Mouse (Mus musculus) adrenal gland, postnatal 36 days (tissue): ENCODE data around the gene Sorbs2. TPM values are rescaled to one million over a fixed set of nuclear protein-coding genes. Genes with fewer than 3 reads are reported as not detected.
"Not testable (repeated sequence)": the region's sequence is repeated elsewhere in the genome, so short reads cannot be mapped to it uniquely, and the experiment has no call there.

Experiments used
- DNase-seq, 2 experiments: peaks; one replicate each; pipeline ENCODE4 v3.0.0; 2021; ENCODE audit warnings: mixed read lengths in 1 of 2
- total RNA-seq, 2 experiments: library from RNA; stranded (reverse); gene quantifications; 2 replicates each; pipeline ENCODE4 v1.2.3; 2021

Sorbs2 gene
- total RNA-seq, 2 experiments from 2014 or later = 117 to 150 TPM

DNA sequence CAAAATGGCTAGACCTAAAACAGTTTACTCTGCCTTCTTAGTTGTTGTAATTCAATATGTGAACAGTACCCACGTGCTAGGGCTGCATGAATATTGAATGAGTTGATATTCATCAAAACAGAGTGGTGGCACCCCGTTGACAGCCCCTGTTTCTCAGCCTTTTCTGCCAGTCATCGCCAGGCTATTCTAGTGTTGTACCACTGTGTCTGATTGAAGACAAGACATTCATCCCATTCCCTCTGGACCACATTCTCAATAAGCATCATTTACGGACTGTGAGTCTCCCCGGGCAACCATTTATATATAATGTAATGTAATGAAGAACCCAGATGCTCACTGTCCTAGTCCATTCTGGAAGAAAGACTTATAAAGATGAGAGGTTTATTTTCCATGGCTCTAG, 335.7 kb downstream of the Sorbs2 start:
- DNase-seq = no peak

DNA sequence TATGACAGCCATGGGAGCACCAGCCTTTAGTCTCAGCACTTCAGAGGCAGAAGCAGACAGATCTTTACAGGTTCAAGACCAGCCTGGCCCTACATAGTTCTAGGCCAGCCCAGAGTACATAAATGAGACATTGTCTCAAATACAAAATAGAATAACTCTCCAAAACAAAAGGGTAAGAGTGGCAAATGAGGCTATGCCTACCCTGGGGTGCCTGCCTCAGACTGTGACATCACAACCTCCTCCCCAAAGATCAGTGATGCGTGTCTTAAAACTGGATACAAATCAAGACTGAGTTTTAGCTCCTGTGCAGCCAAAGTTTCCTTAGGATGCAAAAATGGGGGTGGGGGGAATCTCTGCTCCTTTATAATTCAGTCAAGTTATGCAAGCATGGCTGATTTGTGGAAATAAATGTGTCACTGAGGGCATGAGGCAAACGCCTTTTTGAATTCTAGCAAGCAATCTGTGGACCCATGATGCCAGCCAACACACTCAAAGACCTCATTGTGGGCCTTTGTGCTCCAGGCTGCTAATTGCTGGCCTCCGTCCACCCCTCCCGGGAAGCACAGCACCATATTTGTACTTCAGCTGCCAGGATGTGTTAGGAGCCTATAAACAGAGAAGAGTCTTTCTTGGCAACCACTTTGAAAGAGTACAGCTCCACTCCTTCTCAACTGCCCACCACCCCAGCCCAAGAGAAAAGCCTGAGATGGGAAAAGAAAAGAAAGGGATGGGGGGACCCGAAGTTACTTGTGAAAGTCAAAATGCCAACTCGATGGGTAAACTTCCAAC, 336.7 kb downstream of the Sorbs2 start:
- DNase-seq = no peak

DNA sequence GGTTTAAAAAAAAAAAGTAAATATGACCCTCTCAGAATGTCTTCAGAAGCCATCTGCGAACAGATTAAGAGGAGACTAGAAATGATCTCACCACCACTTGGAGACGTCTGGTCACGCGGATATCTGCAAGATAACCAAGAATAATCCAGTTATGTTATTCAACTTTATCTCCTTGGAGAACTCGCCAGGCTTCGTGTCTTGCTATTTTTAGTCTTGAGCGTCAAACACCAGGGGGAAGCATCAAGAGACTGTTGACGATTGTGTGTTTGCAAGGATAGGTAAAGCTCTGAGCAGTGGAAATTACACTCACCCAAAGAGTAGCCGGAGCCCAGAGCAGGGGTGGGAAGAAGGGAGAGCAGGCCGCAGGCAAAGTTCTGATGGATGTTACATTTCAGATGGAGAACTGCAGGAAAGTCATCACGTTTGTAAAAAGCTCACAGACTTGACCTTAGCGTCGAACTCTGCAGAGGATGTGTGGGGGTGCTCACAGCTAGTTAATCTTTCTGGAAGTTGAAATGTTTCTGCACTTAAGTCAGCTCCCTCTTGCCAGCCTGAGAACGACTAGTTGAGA, 337.4 kb downstream of the Sorbs2 start:
- no peak for DNase-seq

DNA sequence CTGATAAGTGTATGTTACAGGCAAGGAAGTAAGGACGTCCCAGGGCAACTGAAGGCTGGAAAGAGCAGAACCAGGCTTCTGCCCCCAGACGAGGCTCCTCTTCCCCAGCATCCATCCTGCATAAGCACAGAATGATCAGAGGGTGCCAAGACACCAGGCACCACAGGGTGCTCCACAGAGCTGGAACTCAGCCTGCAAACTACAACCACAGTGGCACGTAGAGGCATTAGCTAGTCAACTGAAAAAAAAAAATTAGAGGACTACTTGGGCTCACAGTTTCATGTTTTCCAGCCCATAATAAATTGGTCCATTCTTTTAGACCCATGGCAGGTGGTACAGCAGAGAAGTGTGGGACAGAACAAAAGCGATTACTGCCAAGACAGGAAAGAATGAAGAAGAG, 338.3 kb downstream of the Sorbs2 start:
- no peak for DNase-seq

DNA sequence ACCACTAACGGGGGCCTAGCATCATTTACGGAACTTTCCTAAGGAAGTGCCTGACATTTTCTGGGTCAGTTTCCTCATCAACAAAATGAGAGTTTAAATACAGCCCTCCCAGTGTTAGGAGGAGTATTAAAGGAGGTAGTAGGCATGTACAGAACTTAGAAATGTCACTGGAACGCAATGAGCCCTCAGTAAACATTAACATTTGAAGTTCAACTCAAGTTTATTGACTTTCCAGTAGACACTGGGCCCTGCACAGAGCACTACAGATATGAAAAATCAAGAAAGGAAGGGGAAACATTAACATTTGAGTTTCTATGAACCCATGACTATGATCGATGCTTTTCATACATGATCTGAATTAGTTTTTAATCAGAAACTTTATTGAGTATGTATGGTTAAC, 347.5 kb downstream of the Sorbs2 start:
- DNase-seq = no peak

DNA sequence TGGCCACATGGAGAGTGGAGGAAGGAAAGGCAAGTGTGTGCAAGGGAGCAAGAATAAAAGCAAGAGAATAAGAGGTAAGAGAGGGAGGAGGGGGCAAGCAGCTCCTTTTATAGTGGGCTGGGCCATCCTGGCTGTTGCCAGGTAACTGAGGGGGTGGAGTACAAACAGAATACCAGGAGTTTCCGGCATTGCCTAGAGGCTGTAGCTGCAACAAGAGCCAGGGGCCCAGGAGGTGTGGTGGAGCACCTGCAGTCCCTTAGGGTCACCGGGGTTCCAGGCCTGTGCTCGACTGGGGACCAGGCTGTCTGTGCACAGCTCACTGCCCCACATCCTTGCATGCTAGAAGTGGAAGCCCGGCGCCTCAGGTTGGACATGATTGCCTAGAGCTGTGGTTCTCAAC, 350.1 kb downstream of the Sorbs2 start:
- DNase-seq = no peak

DNA sequence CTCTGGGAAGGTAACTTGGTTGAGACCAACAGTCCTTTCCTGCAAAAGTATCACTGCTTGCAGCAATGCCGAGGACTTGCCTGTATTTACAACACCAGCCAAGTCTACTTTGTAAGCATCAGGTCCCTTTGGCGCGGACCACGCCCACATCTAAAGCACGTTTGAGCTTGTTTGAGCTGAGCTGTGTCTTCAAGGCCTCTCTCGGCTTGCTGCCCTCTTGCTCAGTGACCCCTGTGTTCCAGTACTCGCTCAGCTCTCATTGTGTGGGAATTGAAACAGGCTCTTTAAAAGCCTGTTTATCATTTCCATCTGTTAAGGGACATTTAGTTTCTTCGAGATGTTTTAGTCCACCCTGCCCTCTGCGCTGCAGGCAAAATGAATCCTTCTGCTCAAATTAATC, 350.8 kb downstream of the Sorbs2 start:
- DNase-seq = no peak

DNA sequence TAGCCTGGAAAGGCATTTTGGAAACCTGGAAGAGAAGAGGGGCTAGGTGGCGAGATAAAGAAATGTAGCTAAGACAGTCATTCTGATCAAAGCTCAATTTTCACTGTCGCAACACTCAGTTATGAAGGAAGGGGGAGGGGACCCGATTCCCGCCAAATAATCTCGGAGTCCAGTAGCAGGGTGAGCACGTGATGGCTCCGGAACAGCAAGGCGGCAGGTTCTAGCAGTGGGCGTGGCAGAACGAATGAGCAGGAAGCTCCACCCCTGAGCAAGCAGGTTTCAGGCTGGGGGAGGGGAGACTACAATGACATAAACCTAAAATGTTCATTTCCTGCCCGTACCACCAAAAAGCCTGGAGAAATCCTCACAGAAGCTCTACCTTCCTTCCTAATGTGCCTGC, 364.0 kb downstream of the Sorbs2 start:
- not testable (repeated sequence) for DNase-seq

DNA sequence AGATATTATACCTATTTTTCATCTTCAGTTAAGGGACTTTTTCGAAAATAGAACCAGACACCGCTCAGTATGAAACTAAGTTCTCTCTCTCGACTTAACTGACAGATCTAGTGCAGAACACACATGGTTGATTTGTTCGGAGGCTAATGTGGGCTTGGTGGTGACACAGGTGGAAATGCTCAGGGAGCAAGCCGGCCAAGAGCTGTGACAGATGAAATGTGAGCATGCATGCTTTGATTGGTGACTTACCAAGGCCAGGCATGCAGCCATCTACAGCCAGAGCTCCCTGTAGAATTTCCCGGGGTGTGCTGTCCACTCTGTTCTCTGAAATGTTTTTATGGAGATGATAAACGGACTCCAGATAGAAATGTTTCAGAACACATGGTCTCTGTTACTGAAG, 364.5 kb downstream of the Sorbs2 start:
- DNase-seq = peak; percentile 15 to 39

DNA sequence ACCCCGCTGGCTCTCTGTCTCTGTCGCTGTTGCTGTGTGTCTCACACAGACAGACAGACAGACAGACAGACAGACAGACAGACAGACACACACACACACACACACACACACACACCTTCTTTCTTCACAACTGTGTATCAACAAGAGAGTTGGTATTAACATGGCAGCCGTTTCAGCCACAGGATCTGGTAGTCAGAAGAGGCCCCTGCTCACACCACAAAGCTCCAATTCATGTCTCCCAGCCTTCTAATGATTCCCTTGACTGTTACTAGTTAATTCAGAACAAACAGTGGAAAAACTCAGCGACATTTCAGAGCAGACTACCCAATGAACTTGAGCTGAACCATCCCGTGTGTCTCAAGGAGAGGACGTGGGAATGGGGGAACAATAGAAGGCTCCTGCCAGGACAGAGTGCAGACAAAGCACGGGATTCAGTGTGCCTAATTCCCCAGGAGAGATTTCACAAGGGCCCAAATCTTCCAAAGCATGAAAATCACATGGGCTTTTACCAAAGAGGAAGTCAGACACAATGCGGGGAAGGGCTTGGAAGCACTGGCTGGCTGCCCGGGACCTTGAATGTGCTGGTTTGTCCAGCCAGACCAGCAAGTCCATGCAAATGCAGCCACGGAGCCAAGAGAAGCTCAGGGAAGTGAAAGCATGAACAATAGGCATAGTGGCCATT, 367.5 kb downstream of the Sorbs2 start:
- peak; percentile 91 to 94 for DNase-seq

DNA sequence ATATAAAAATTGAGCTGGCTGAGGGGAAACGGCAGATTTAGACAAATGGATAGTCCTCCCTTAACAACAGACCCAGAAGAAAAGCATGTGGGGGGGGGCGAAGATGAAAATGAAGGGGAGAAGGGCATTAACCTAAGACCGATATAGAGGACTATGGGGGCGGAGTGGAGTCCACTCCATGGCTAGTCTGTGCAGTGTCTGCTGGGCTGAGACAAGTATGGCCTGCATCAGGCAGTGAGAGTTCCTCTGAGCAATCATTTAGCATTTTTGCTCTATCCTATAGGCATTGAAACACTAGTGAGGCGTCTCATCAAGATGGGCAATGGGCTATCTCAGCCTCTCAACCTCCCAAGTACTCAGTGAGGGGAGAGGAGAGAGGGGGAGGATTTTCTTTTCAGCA, 368.8 kb downstream of the Sorbs2 start:
- no peak for DNase-seq

Other genes starting within 250 kb of the Sorbs2 start
- under 1 TPM in 1 of 2 experiments, not detected in 1; 0.20 TPM for gene F11, start 245.8 kb upstream of the Sorbs2 start, total RNA-seq
- gene Klkb1, start 212.9 kb upstream of the Sorbs2 start, total RNA-seq = under 1 TPM in 1 of 2 experiments, not detected in 1; 0.07 TPM
- gene Gm45753, start 199.3 kb upstream of the Sorbs2 start, total RNA-seq = not detected
- 10 to 100 TPM; 16.9 to 22.2 TPM for gene Cyp4v3, start 174.6 kb upstream of the Sorbs2 start, total RNA-seq
- 1 to 10 TPM; 8.2 to 9.7 TPM for gene Fam149a, start 125.5 kb upstream of the Sorbs2 start, total RNA-seq
- gene Tlr3, start 96.7 kb upstream of the Sorbs2 start, total RNA-seq = 1 to 10 TPM; 4.8 to 7.2 TPM